Mouse (Mus musculus) effector memory CD4-positive, alpha-beta T cell, adult 5 months (primary cell): ENCODE data around the gene Mta3. TPM values are rescaled to one million over a fixed set of nuclear protein-coding genes. Genes with fewer than 3 reads are reported as not detected.

ENCODE experiments used
- polyA plus RNA-seq: library from polyadenylated mRNA; unstranded; fragments of 100-300 nt; shearing (Covaris generic); gene quantifications from one replicate; pipeline ENCODE4 v1.2.1, GENCODE M21; 2017

Gene Mta3
- 102 TPM for polyA plus RNA-seq

DNA sequence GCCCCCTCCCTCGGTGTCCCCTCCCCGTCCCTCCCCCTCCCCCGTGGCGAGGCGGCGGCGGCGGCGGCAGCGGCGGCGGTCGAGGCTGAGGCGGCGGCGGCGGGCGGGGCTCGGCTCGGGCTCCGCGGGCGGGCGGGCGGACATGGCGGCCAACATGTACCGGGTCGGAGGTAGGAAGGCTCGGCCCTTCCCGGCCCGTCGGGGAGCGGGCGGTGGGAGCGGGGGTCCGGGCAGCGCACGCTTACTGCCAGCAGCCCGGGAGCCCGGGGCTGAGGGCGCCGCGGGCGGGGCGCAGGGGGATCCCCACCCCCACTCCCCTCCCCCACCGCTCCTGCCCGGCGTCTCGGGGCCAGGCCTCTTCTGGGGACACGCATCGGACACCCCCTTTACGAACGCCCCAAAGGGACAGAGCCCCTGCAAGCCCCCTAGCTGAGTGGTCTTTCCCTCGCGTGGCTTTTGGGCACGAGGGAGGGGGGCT, at the start of gene Mta3:
Gene Mta3 (plus strand): TSS at position 48 of the 478 bp plus-strand sequence.

DNA sequence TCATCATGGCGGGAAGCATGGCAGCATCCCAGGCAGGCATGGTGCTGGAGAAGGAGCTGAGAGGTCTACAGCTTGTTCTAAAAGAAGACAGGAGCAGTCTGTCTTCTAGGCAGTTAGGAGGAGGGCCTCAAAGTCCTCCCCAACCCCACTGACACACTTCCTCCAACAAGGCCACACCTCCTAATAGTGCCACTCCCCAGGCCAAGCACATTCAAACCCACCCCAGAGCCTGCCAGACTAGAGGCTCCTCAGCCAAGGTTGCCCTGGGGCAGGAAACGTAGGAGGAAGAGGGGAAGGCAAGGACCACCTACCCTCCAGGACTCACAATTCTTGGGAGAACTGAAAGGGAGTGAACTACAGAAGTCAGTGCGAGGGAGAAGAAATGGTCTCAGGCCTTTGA, 141.9 kb downstream of the Mta3 start, which contains the start of gene Haao:
Gene Haao (minus strand): TSS at position 149 of the 400 bp plus-strand sequence.

Other genes starting within 250 kb of the Mta3 start
- gene Cox7a2l, start 188.8 kb upstream of the Mta3 start, polyA plus RNA-seq: 179 TPM
- gene Kcng3, start 74.3 kb upstream of the Mta3 start, polyA plus RNA-seq: 0.19 TPM
- 3.3 TPM for gene Haao, start 141.8 kb downstream of the Mta3 start, polyA plus RNA-seq